ENCODE assay signal across 10 mouse cellular contexts in genomic region chr14:37104747-37105146, GRCm38 (mm10). TPM values are rescaled to one million over a fixed set of nuclear protein-coding genes. Genes with fewer than 3 reads are reported as not detected.
DNase-seq lines count a peak whose midpoint lies in the region; ATAC-seq lines count a peak whose summit lies in the region.
"Had no signal": no experiment of that assay in that cellular context is flagged by ENCODE, and none has a peak within 500 bp of the region (broad histone marks: within the 10 kb centered on the region; RNA-seq: fewer than 3 reads in every experiment).

No protein-coding gene starts in this region.

- no peak overlapping the region for H3K4me2 ChIP-seq in embryonic facial prominence, embryonic 14.5 days (ENCODE audit: low read depth, low read length)
- H3K4me2 ChIP-seq: midbrain, embryonic 12.5 days had no signal

- H3K36me3 ChIP-seq in embryonic facial prominence, embryonic 14.5 days (ENCODE audit: control insufficient read depth, insufficient read depth, low read length), result no peaks in the 10 kb centered on the region
- no peaks in the 10 kb centered on the region for H3K36me3 ChIP-seq in embryonic facial prominence, embryonic 10.5 days (replicated peaks)
- H3K36me3 ChIP-seq in megakaryocyte, embryonic 14.5 days (replicated peaks; ENCODE audit: low read length), result no peaks in the 10 kb centered on the region
- H3K36me3 ChIP-seq: midbrain, embryonic 12.5 days had no signal

- intact Hi-C loops in heart, postnatal 14 days (cut with DNase I), result no loop called here

- no peak overlapping the region for H3K27ac ChIP-seq in embryonic facial prominence, embryonic 14.5 days (replicated peaks; ENCODE audit: low read depth, low read length)
- H3K27ac ChIP-seq in embryonic facial prominence, embryonic 10.5 days (replicated peaks), result no peak overlapping the region
- H3K27ac ChIP-seq: layer of hippocampus, adult 2 months; midbrain, embryonic 12.5 days had no signal

- H3K9me3 ChIP-seq in embryonic facial prominence, embryonic 14.5 days (ENCODE audit: control insufficient read depth, low read length), result no peaks in the 10 kb centered on the region
- H3K9me3 ChIP-seq in embryonic facial prominence, embryonic 10.5 days, result no peaks in the 10 kb centered on the region
- no peaks in the 10 kb centered on the region for H3K9me3 ChIP-seq in megakaryocyte, embryonic 14.5 days
- H3K9me3 ChIP-seq: midbrain, embryonic 12.5 days had no signal

- H3K9ac ChIP-seq in embryonic facial prominence, embryonic 14.5 days (ENCODE audit: low read depth, low read length), result no peak overlapping the region
- H3K9ac ChIP-seq: midbrain, embryonic 12.5 days had no signal

- H3K4me1 ChIP-seq in embryonic facial prominence, embryonic 14.5 days (ENCODE audit: control insufficient read depth, insufficient read depth, low read length), result peaks cover 4% of the 10 kb centered on the region; the same call in 1 of the 2 replicates
- no peaks in the 10 kb centered on the region for H3K4me1 ChIP-seq in embryonic facial prominence, embryonic 10.5 days
- H3K4me1 ChIP-seq in megakaryocyte, embryonic 14.5 days, result peaks cover 42% of the 10 kb centered on the region
- H3K4me1 ChIP-seq: midbrain, embryonic 12.5 days had no signal

- H3K4me3 ChIP-seq in embryonic facial prominence, embryonic 14.5 days (ENCODE audit: low read depth, low read length), result no peak overlapping the region
- no peak overlapping the region for H3K4me3 ChIP-seq in embryonic facial prominence, embryonic 10.5 days
- peak overlapping the region; percentile 21 for H3K4me3 ChIP-seq in megakaryocyte, embryonic 14.5 days (replicated peaks)
- H3K4me3 ChIP-seq: layer of hippocampus, adult 2 months; midbrain, embryonic 12.5 days had no signal

- H3K27me3 ChIP-seq in embryonic facial prominence, embryonic 14.5 days (replicated peaks; ENCODE audit: control insufficient read depth, insufficient read depth, low read length), result no peaks in the 10 kb centered on the region
- H3K27me3 ChIP-seq in embryonic facial prominence, embryonic 10.5 days (replicated peaks; ENCODE audit: low read depth, poor library complexity, severe bottlenecking), result peaks cover 3% of the 10 kb centered on the region; the same call in 1 of the 2 replicates
- H3K27me3 ChIP-seq in megakaryocyte, embryonic 14.5 days (replicated peaks), result peaks cover 37% of the 10 kb centered on the region
- H3K27me3 ChIP-seq: midbrain, embryonic 12.5 days had no signal

- WGBS in embryonic facial prominence, embryonic 14.5 days, result 50% methylated on average over 5 of the region's 5 CpGs
- 67% methylated on average over 5 of the region's 5 CpGs for WGBS in embryonic facial prominence, embryonic 10.5 days

- peak; percentile 79 for DNase-seq in embryonic facial prominence, embryonic 14.5 days (ENCODE audit: low spot score)
- DNase-seq in embryonic facial prominence, embryonic 10.5 days (ENCODE audit: low spot score), result no peak
- DNase-seq in heart, postnatal 14 days, result peak; percentile 30 to 57
- DNase-seq in lung, postnatal 14 days, result peak; percentile 19
- no peak for DNase-seq in frontal cortex, postnatal 10 days (ENCODE audit: low spot score in 2 of 2)

- peak; percentile 71 for ATAC-seq in embryonic facial prominence, embryonic 14.5 days (ENCODE audit: low read depth)
- no peak for ATAC-seq in megakaryocyte, adult 5-6 weeks (ENCODE audit: poor library complexity, severe bottlenecking)
- no peak for ATAC-seq in cerebellum, adult (ENCODE audit: insufficient number of reproducible peaks, low FRiP score, low TSS enrichment)

RNA-seq across cellular contexts. Expression of gene Cdhr1, which starts 6.6 kb away (rescaled TPM):
- polyA plus RNA-seq in embryonic facial prominence, embryonic 14.5 days (2014; fragmentation: Nextera tagmentation; extraction: Ambion mirVana), result 3.0 TPM in 2 replicates
- 1.5 and 2.9 TPM in 2 replicates for polyA plus RNA-seq in embryonic facial prominence, embryonic 10.5 days (2016; fragmentation: Nextera tagmentation; extraction: Ambion mirVana)
- not detected in 2 replicates for polyA plus RNA-seq in megakaryocyte, embryonic 14.5 days (2012; ENCODE audit: insufficient read depth, low replicate concordance)
- not detected in 2 replicates for total RNA-seq in megakaryocyte, adult 5-6 weeks (2015)
- total RNA-seq in megakaryocyte, adult 5-6 weeks (2017), result 0.08 TPM in 1 of 2 replicates, not detected in the other
- total RNA-seq in heart, postnatal 14 days (2021), result under 1 TPM in 1 of 2 experiments, not detected in 1; 0.05 TPM

RNA-seq across cellular contexts. Expression of gene 2610528A11Rik, which starts 9.1 kb away (rescaled TPM):
- polyA plus RNA-seq in embryonic facial prominence, embryonic 14.5 days (2014; fragmentation: Nextera tagmentation; extraction: Ambion mirVana), result 7.9 and 9.0 TPM in 2 replicates
- 0.49 TPM in 1 of 2 replicates, not detected in the other for polyA plus RNA-seq in embryonic facial prominence, embryonic 10.5 days (2016; fragmentation: Nextera tagmentation; extraction: Ambion mirVana)
- 4.3 TPM in 1 of 2 replicates, not detected in the other for polyA plus RNA-seq in megakaryocyte, embryonic 14.5 days (2012; ENCODE audit: insufficient read depth, low replicate concordance)
- 1.1 TPM in 1 of 2 replicates, not detected in the other for total RNA-seq in megakaryocyte, adult 5-6 weeks (2015)
- 0.55 and 1.0 TPM in 2 replicates for total RNA-seq in megakaryocyte, adult 5-6 weeks (2017)
- total RNA-seq in heart, postnatal 14 days (2021), result not detected
- polyA plus RNA-seq: midbrain, embryonic 12.5 days had no signal

RNA-seq across cellular contexts. Expression of gene Ghitm, which starts 30.3 kb away (rescaled TPM):
- polyA plus RNA-seq in embryonic facial prominence, embryonic 14.5 days (2014; fragmentation: Nextera tagmentation; extraction: Ambion mirVana), result 198 and 210 TPM in 2 replicates
- 202 and 213 TPM in 2 replicates for polyA plus RNA-seq in embryonic facial prominence, embryonic 10.5 days (2016; fragmentation: Nextera tagmentation; extraction: Ambion mirVana)
- 12.5 and 20.9 TPM in 2 replicates for polyA plus RNA-seq in megakaryocyte, embryonic 14.5 days (2012; ENCODE audit: insufficient read depth, low replicate concordance)
- total RNA-seq in megakaryocyte, adult 5-6 weeks (2015), result 84.9 and 89.2 TPM in 2 replicates
- total RNA-seq in megakaryocyte, adult 5-6 weeks (2017), result 85.7 and 101 TPM in 2 replicates
- 100 to 1,000 TPM; 567 to 610 TPM for total RNA-seq in heart, postnatal 14 days (2021)

RNA-seq across cellular contexts. Expression of gene Lrit2, which starts 37.0 kb away (rescaled TPM):
- 0.06 TPM in 1 of 2 replicates, not detected in the other for polyA plus RNA-seq in embryonic facial prominence, embryonic 14.5 days (2014; fragmentation: Nextera tagmentation; extraction: Ambion mirVana)
- not detected in 2 replicates for polyA plus RNA-seq in embryonic facial prominence, embryonic 10.5 days (2016; fragmentation: Nextera tagmentation; extraction: Ambion mirVana)
- polyA plus RNA-seq in megakaryocyte, embryonic 14.5 days (2012; ENCODE audit: insufficient read depth, low replicate concordance), result not detected in 2 replicates
- total RNA-seq in megakaryocyte, adult 5-6 weeks (2015), result not detected in 2 replicates
- not detected in 2 replicates for total RNA-seq in megakaryocyte, adult 5-6 weeks (2017)
- not detected for total RNA-seq in heart, postnatal 14 days (2021)
- total RNA-seq: layer of hippocampus, adult 2 months had no signal
- polyA plus RNA-seq: midbrain, embryonic 12.5 days had no signal

RNA-seq across cellular contexts. Expression of gene Lrit1, which starts 50.1 kb away (rescaled TPM):
- polyA plus RNA-seq in embryonic facial prominence, embryonic 14.5 days (2014; fragmentation: Nextera tagmentation; extraction: Ambion mirVana), result not detected in 2 replicates
- not detected in 2 replicates for polyA plus RNA-seq in embryonic facial prominence, embryonic 10.5 days (2016; fragmentation: Nextera tagmentation; extraction: Ambion mirVana)
- polyA plus RNA-seq in megakaryocyte, embryonic 14.5 days (2012; ENCODE audit: insufficient read depth, low replicate concordance), result not detected in 2 replicates
- total RNA-seq in megakaryocyte, adult 5-6 weeks (2015), result not detected in 2 replicates
- not detected in 2 replicates for total RNA-seq in megakaryocyte, adult 5-6 weeks (2017)
- total RNA-seq in heart, postnatal 14 days (2021), result under 1 TPM in 1 of 2 experiments, not detected in 1; 0.05 TPM
- total RNA-seq: layer of hippocampus, adult 2 months had no signal
- polyA plus RNA-seq: midbrain, embryonic 12.5 days had no signal

Comparison
In these comparisons a context has a peak if more than half of its experiments do, and no peak if none do; other contexts are left out.
1. DNase-seq: peak in embryonic facial prominence, embryonic 14.5 days (single experiment), heart, postnatal 14 days (2 of 2) and lung, postnatal 14 days (single experiment); none in embryonic facial prominence, embryonic 10.5 days (single experiment) and frontal cortex, postnatal 10 days (0 of 2).